Mouse (Mus musculus) olfactory bulb, adult 2 months (tissue): ENCODE data around the gene Tox2. TPM values are rescaled to one million over a fixed set of nuclear protein-coding genes. Genes with fewer than 3 reads are reported as not detected.

Source experiments
- H3K27ac ChIP-seq: fragments of 200-500 bp; 2 replicates; pipeline ENCODE4 v1.5.1; 2012; ENCODE audit warnings: low read depth, low read length; ENCODE audit not compliant: insufficient read depth
- H3K4me1 ChIP-seq: fragments of 200-500 bp; 2 replicates; pipeline ENCODE4 v1.6.1; 2012; ENCODE audit warnings: low read length; ENCODE audit not compliant: control insufficient read depth, insufficient read depth
- H3K4me3 ChIP-seq: fragments of 200-500 bp; 2 replicates; pipeline ENCODE4 v1.5.1; 2012; ENCODE audit warnings: mild to moderate bottlenecking, low read depth, low read length, moderate library complexity; ENCODE audit not compliant: insufficient read depth
- CTCF ChIP-seq: fragments of 200-500 bp; IDR thresholded peaks from 2 replicates; pipeline ENCODE4 v1.5.1; 2012; ENCODE audit warnings: low read depth, mild to moderate bottlenecking, low read length, moderate library complexity; ENCODE audit not compliant: insufficient read depth
- POLR2A ChIP-seq: fragments of 200-500 bp; IDR thresholded peaks from 2 replicates; pipeline ENCODE4 v1.6.1; 2012; ENCODE audit warnings: mild to moderate bottlenecking, low read depth, low read length, moderate library complexity; ENCODE audit not compliant: insufficient read depth
- WGBS: fragments of 180-500 bp; shearing (Covaris S2); methylation state at CpG from one replicate; pipeline ENCODE4 v1.1.7; 2018; 5-methylcytosine and 5-hydroxymethylcytosine counted together
- polyA plus RNA-seq: library from polyadenylated mRNA; stranded (reverse); fragments of >200 nt; gene quantifications from 2 replicates; pipeline ENCODE4 v1.2.4, GENCODE M21; 2012; ENCODE audit warnings: low replicate concordance; ENCODE audit not compliant: missing spikeins, insufficient read depth, insufficient read length

Tox2 gene
- polyA plus RNA-seq, 1 experiment, result not detected

DNA sequence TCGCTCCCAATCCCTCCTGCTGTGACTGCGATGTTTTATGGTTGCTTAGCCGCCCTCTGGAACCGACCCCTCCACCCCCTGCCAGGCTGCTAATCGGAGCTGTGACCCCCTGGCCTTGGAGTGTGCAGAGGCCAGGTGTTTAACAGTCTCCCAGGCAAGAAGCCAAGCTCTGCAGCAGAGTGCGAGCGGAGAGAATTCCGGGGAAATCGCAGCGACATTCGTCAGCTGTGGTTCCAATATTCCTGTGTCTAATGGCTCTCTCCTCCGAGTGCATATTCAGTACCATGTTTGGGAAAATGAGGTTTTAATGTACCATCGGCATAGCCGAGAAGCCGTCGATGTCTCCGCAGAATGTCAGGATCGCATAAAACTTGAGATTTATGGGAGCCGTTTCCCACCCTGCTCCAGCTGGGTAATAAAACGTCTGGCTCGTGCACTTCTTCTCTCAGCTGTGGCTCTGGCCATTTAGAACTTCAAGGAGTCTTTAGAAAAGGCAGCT is 86.0 kb downstream of the Tox2 start:
- TF ChIP-seq CTCF (no peak), POLR2A (no peak)
- H3K4me1 ChIP-seq, result peaks cover 19% of the 10 kb centered on the region
- no peak overlapping the region for H3K27ac ChIP-seq
- H3K4me3 ChIP-seq, result peak overlapping the region; percentile 9; the same call in 1 of the 2 replicates
- WGBS, result 16% methylated on average over 21 of the region's 21 CpGs

DNA sequence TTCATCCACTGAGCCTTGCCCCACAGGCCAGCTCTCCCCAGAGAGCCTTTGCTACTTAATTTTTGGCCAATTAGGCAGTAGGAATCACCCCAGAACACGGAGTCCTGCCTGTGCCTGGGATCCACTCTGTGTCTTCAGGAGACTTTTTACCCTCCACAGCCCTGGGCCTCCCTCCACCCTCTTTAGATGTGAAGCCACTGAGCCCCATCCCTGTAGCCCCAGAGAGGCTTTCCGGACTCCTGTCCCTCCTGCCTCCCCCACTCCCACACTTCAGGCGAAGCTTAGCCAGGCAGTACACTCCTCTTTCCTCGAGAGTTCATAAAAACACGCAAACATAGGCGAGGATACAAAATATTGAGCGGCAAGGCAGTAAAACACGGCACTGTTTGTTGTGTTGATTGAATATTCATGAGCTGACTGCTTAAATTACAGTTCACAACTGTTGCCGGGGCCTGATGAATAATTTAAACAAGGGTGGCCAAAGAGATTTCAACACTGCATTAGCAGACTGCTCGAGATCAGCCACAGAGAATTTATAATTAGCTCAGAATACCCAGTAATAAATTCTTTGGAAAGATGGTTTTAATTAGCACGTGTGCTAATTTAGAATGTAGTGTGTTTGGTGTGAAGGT is 94.2 kb downstream of the Tox2 start:
- TF ChIP-seq POLR2A, result no peak
- no peak for TF ChIP-seq CTCF
- H3K27ac ChIP-seq, result no peak overlapping the region
- peaks cover 26% of the 10 kb centered on the region for H3K4me1 ChIP-seq
- 32% methylated on average over 11 of the region's 11 CpGs for WGBS
- no peak overlapping the region for H3K4me3 ChIP-seq

DNA sequence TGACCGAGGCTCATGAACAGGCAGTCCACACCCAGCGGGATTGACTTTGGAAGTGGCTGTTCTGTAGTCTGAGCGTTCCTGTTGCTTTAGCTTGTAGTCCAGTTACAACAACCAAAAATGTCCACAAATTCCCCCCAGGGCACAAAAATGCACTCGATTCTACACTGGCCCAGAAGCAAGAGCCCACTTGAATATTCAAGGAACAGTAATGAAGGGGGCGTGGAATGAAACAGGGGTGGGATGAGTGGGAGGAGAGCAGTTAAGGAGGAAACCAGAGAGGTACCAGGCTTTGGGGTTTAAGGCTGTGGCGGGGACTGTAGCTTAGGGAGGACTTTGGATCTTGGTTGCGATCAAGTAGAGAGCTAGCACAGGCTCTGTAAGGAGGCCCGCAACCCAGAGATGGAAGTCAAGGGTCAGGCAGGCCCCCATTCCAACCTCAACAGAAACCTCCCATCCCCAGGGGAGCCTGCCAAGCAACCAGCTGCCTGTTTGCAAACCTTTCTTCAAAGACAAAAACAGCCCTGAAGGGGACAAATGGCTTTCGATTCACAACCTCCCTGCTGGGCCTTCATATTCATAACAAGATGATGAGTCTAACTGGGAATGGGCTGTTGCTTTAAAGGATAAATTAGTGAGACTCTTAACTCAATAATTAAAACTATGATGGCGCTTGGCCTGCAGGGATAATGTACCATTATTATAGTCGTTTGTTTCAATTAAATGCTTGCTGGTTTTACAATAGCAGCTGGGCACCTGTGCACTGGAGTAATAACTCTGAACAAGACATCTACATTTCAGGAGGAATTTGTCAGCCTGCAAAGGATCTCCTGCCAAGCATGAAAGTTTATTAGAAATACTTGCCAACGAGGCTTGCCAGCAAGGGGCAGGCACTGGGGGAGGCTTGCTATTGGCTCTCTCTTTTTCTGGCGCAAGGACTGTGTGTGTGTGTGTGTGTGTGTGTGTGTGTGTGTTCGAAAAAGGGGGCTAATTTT is 97.4 kb downstream of the Tox2 start:
- 54% methylated on average over 14 of the region's 14 CpGs for WGBS
- Histone ChIP-seq H3K4me3 (no peak overlapping the region), H3K4me1 (peaks cover 26% of the 10 kb centered on the region), H3K27ac (no peak overlapping the region)
- TF ChIP-seq CTCF, result no peak
- TF ChIP-seq POLR2A, result no peak

DNA sequence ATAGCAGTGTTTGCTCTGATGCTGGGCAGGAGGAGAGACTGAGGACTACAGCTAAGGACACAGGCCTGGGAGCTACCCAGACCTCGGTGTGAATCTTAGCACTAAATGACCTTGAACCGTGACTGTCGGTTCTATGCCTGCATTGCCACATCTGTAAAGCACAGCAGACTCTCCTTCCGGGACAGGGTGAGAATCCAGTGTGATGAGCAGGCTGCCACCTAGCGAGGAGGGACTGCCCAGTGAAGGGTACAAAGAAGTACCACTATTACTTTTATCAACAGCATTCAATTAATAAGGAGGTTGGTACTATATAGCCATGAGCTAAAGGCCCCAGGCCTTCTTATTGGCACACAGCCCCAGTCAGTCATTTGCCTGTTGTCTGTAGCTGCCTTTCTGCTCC is 98.7 kb downstream of the Tox2 start:
- Histone ChIP-seq H3K4me3 (no peak overlapping the region), H3K4me1 (peaks cover 25% of the 10 kb centered on the region), H3K27ac (no peak overlapping the region)
- WGBS, result 84% methylated on average over 5 of the region's 5 CpGs
- TF ChIP-seq POLR2A (no peak), CTCF (no peak)

DNA sequence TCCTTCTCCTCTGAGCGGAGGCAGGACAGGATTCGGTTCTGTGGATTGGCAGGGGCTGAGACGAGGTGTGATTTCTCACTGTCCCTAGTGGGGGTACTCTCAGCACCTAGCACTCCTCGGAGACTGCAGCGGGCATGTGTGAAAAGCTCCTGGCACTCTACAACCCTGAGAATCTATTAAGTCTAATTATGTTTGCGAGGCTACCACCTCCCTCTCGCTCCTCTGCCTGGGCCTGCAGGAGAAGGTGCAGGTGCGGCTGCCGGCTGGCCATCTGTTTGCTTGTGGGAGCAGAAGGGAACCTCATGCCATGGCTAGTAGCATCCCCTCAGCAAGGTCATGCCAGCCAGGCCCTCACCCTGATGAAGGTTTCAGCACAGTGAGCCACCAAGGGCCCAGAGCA is 100.1 kb downstream of the Tox2 start:
- WGBS, result 80% methylated on average over 9 of the region's 9 CpGs
- H3K4me1 ChIP-seq, result peaks cover 15% of the 10 kb centered on the region

DNA sequence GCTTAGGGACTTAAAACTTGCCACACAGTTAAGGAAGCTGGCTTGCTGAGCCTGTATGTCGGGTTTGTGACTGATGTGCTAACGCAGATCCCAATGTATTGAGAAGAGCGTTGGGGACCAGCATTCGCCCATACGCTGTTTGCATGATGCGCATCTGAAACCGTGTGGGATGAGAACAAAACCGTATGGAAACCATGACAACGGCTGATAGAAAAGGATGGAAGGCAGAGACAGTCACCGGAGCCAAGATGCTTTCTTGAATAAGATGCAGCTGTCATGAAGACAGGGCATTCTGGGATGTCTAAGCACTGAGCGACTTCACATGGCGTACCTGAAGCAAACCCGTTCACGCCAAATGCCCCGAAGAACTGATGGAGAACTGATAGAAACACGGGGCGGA is 106.5 kb downstream of the Tox2 start:
- Histone ChIP-seq H3K27ac (no peak overlapping the region), H3K4me3 (no peak overlapping the region), H3K4me1 (no peaks in the 10 kb centered on the region)
- 93% methylated on average over 17 of the region's 17 CpGs for WGBS
- TF ChIP-seq POLR2A (no peak), CTCF (no peak)

More for the DNA sequence above, 100.1 kb downstream of the Tox2 start:
- TF ChIP-seq CTCF (no peak), POLR2A (no peak)
- no peak overlapping the region for H3K27ac ChIP-seq
- H3K4me3 ChIP-seq, result no peak overlapping the region

DNA sequence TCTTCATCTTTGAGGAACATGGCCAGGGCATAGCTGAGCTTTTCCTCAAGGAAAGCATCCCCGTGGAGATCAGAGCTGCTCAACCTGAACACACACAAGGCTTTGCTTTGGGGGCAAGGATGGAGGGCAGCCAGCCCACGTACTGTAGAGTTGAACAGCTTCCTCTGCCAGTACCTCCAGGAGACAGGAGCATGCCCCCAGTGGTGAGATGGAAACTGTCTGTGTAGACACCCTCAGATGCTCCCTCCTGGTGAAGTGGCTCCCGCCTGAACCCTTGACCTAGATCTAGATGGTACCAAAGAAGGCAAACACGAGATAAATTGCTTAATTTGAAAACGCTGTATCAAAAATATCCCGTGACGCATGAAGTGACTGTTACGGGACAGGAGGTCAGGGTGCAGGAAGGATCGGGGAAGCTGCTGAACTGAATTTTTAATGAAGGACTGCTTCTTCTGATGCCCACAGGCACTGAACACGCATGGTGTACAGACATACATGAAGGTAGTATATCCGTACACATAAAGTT is 107.3 kb downstream of the Tox2 start:
- no peaks in the 10 kb centered on the region for H3K4me1 ChIP-seq
- TF ChIP-seq CTCF (no peak), POLR2A (no peak)
- H3K27ac ChIP-seq, result no peak overlapping the region
- H3K4me3 ChIP-seq, result no peak overlapping the region
- 84% methylated on average over 11 of the region's 11 CpGs for WGBS

DNA sequence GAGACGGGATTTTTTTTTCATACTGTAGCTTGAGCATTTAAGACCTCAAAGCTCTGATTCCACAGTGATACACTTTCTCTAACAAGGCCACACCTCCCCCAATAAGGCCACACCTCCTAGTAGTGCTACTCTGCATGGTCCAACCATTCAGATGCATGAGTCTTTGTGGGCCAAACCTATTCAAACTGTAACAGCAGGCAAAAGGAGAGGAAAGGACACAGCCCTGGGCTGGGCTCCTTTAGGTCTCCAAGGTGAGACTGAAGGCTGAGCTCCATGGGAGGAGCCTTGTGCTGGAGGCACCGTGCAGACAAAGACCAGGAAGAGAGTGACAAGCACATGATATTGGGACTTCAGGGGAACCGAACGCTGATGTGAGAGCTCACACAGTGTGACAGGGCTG is 114.4 kb downstream of the Tox2 start:
- TF ChIP-seq POLR2A (no peak), CTCF (no peak)
- 81% methylated on average over 4 of the region's 4 CpGs for WGBS

DNA sequence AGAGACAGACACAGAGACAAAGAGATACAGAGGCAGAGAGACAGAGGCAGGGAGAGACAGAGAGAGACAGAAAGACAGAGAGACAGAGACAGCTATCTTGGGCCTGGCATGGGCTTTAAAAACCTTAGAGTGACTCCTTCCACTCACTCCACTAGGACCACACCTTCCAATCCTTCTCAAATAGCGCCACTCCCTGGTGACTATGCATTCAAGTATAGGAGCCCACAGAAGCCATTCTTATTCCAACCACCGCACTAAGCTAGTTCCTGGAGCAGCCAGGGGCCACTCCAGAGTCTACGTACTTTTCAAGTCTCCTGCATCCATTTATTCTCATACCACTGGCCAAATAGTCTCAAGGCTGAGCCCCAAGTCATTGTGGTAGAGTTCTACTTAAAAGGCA is 115.9 kb downstream of the Tox2 start:
- H3K4me3 ChIP-seq, result no peak overlapping the region
- TF ChIP-seq POLR2A (no peak), CTCF (no peak)
- H3K4me1 ChIP-seq, result peaks cover 11% of the 10 kb centered on the region
- no peak overlapping the region for H3K27ac ChIP-seq
- 84% methylated on average over 3 of the region's 3 CpGs for whole genome bisulfite sequencing

More for the DNA sequence above, 114.4 kb downstream of the Tox2 start:
- no peak overlapping the region for H3K4me3 ChIP-seq
- H3K27ac ChIP-seq, result no peak overlapping the region
- H3K4me1 ChIP-seq, result peaks cover 11% of the 10 kb centered on the region
